ENCODE assay signal across 28 mouse cellular contexts in genomic region chr9:11872059-11872458, GRCm38 (mm10).
"Had no signal": no experiment of that assay in that cellular context is flagged by ENCODE, and none has a peak within 500 bp of the region (broad histone marks: within the 10 kb centered on the region; RNA-seq: fewer than 3 reads in every experiment).

No protein-coding gene starts in this region.

- H3K4me3 ChIP-seq: limb, embryonic 10.5 days; limb, embryonic 12.5 days; limb, embryonic 13.5 days; limb, embryonic 15.5 days; liver, embryonic 12.5 days; liver, embryonic 13.5 days; liver, embryonic 15.5 days; lung, embryonic 15.5 days; megakaryocyte, embryonic 14.5 days; midbrain, embryonic 10.5 days; midbrain, embryonic 12.5 days; midbrain, embryonic 13.5 days; midbrain, embryonic 15.5 days; myocyte; neural tube, embryonic 12.5 days had no signal

- H3K36me3 ChIP-seq: limb, embryonic 10.5 days; limb, embryonic 12.5 days; limb, embryonic 13.5 days; limb, embryonic 15.5 days; liver, embryonic 12.5 days; liver, embryonic 13.5 days; liver, embryonic 15.5 days; lung, embryonic 15.5 days; midbrain, embryonic 10.5 days; midbrain, embryonic 12.5 days; midbrain, embryonic 13.5 days; midbrain, embryonic 15.5 days; neural tube, embryonic 12.5 days had no signal

- H3K9me3 ChIP-seq: limb, embryonic 10.5 days; limb, embryonic 12.5 days; limb, embryonic 13.5 days; limb, embryonic 15.5 days; liver, embryonic 12.5 days; liver, embryonic 13.5 days; liver, embryonic 15.5 days; lung, embryonic 15.5 days; megakaryocyte, embryonic 14.5 days; midbrain, embryonic 10.5 days; midbrain, embryonic 12.5 days; midbrain, embryonic 13.5 days; midbrain, embryonic 15.5 days; neural tube, embryonic 12.5 days had no signal

- DNase-seq: left cerebral cortex, postnatal 4 days; liver; liver, embryonic 13.5 days; liver, postnatal 0 days; lung, adult 18-20 months; lung, adult 2 months; lung, embryonic 14.5 days; lung, postnatal 10 days; lung, postnatal 14 days; lung, postnatal 36 days; lung, postnatal 4 days; midbrain, embryonic 14.5 days had no signal

- H3K4me1 ChIP-seq: limb, embryonic 10.5 days; limb, embryonic 12.5 days; limb, embryonic 13.5 days; limb, embryonic 15.5 days; liver, embryonic 12.5 days; liver, embryonic 13.5 days; liver, embryonic 15.5 days; lung, embryonic 15.5 days; megakaryocyte, embryonic 14.5 days; midbrain, embryonic 10.5 days; midbrain, embryonic 12.5 days; midbrain, embryonic 13.5 days; midbrain, embryonic 15.5 days; neural tube, embryonic 12.5 days had no signal

- H3K27ac ChIP-seq: limb, embryonic 10.5 days; limb, embryonic 12.5 days; limb, embryonic 13.5 days; limb, embryonic 15.5 days; liver, embryonic 12.5 days; liver, embryonic 13.5 days; liver, embryonic 14.5 days; liver, embryonic 15.5 days; lung, embryonic 15.5 days; macrophage; midbrain, embryonic 10.5 days; midbrain, embryonic 12.5 days; midbrain, embryonic 13.5 days; midbrain, embryonic 15.5 days; neural tube, embryonic 12.5 days had no signal

- H3K9ac ChIP-seq: limb, embryonic 12.5 days; limb, embryonic 13.5 days; limb, embryonic 15.5 days; liver, embryonic 12.5 days; liver, embryonic 13.5 days; liver, embryonic 14.5 days; liver, embryonic 15.5 days; liver, postnatal 0 days; lung, embryonic 14.5 days; lung, embryonic 15.5 days; midbrain, embryonic 12.5 days; midbrain, embryonic 13.5 days; midbrain, embryonic 15.5 days; neural tube, embryonic 12.5 days had no signal

- H3K27me3 ChIP-seq: limb, embryonic 12.5 days; limb, embryonic 13.5 days; limb, embryonic 15.5 days; liver, embryonic 12.5 days; liver, embryonic 13.5 days; liver, embryonic 15.5 days; lung, embryonic 15.5 days; megakaryocyte, embryonic 14.5 days; midbrain, embryonic 12.5 days; midbrain, embryonic 13.5 days; midbrain, embryonic 15.5 days; neural tube, embryonic 12.5 days had no signal
